Mouse (Mus musculus) skeletal muscle tissue, adult 2 months (tissue): Measurements from ENCODE around the gene Klk15.
"Not testable (repeated sequence)": the region's sequence is repeated elsewhere in the genome, so short reads cannot be mapped to it uniquely, and the experiment has no call there.

Experiments
- DNase-seq: peaks from one replicate; pipeline ENCODE4 v3.0.0-alpha.2; 2012; ENCODE audit warnings: low read depth, low spot score

Gene Klk15

DNA sequence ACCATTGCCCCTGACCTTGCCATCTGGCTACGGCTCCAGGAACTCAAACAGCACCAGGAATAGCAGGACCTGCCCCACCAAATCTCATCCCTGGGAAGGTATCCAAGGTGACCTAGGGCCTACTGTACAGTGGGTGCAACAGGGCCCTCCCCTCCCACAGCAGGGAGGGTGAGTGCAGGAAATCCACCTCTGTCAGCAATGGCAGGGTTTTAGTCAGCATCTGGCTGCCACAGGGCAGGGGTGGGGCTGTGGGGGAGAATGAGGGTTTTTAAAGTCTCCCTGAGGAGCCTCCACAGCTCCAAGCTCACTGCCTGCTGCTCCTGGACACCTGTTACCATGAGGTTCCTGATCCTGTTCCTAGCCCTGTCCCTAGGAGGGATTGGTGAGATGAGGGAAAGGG, 42.2 kb downstream of the Klk15 start, which contains the start of gene Klk1b9:
Gene Klk1b9, plus strand, starts transcription at position 301 of the 400 bp plus-strand sequence.
- DNase-seq, result not testable (repeated sequence)

DNA sequence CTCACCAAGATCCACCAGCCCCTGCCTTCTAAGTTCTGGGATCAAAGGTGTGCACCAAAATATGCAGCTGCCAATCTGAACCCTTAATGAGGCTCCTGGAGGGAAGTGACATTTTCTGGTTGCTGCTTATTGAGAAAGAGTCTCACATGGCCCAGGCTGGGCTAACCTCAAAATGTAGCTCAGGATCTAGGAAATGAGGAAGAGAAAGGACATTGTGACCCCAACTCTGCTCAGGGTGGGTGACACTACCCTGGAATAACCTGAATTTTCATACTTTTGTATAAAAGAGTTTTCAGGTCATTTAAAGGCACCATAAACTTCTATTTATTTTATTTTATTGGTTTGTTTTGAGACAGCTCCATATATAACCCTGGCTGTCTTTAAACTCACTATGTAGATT, 52.1 kb downstream of the Klk15 start:
- no peak for DNase-seq
